In the genomic region with DNA sequence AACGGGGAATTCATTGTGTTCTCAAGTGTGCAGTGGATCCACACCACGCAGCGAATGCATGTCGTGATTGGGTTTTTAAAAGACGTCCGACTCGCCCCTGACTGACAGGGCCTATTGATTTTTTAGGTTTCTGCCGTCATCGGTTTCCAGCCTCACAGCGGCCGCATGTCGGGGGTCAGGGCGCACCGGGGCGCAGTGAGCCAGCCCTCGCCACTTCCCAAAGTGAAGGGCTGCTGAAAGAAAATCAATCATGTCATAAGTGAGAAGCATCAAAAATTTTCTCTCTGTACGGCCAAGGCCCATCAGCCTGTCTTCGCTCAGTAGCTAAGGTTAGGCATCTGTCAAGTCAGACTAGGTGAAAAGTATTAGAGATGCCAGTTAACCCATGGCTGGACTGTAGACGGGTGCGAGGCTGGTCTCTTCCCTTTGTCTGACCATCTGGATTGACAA, we compare ENCODE assay signal across 10 mouse cellular contexts.
DNase-seq lines count a peak whose midpoint lies in the region; ATAC-seq and TF ChIP-seq lines count a peak whose summit lies in the region.
"Had no signal": no experiment of that assay in that cellular context is flagged by ENCODE, and none has a peak within 500 bp of the region (broad histone marks: within the 10 kb centered on the region; RNA-seq: fewer than 3 reads in every experiment).

No protein-coding gene starts in this region.

- H3K4me3 ChIP-seq in kidney, embryonic 15.5 days (replicated peaks): no peak overlapping the region
- no peak overlapping the region for H3K4me3 ChIP-seq in embryonic facial prominence, embryonic 12.5 days
- H3K4me3 ChIP-seq in hindbrain, embryonic 11.5 days (ENCODE audit: low read depth, low read length): no peak overlapping the region
- H3K4me3 ChIP-seq in midbrain, postnatal 0 days (ENCODE audit: low read depth, low read length): peak overlapping the region; percentile 10; the same call in 1 of the 2 replicates

- H3K4me2 ChIP-seq in kidney, embryonic 15.5 days: peak overlapping the region; percentile 36
- 0 out of 2 replicates have a peak overlapping the region, but pooled peaks have one; percentile 11 for H3K4me2 ChIP-seq in embryonic facial prominence, embryonic 12.5 days (replicated peaks)
- H3K4me2 ChIP-seq in hindbrain, embryonic 11.5 days (replicated peaks; ENCODE audit: low read depth, low read length): no peak overlapping the region
- peak overlapping the region; percentile 34 for H3K4me2 ChIP-seq in midbrain, postnatal 0 days (ENCODE audit: low read depth, low read length, poor library complexity, severe bottlenecking)

- H3K9ac ChIP-seq in kidney, embryonic 15.5 days: no peak overlapping the region
- no peak overlapping the region for H3K9ac ChIP-seq in embryonic facial prominence, embryonic 12.5 days
- no peak overlapping the region for H3K9ac ChIP-seq in hindbrain, embryonic 11.5 days (ENCODE audit: low read depth, low read length)
- no peak overlapping the region; the same call in 1 of the 2 replicates for H3K9ac ChIP-seq in midbrain, postnatal 0 days (replicated peaks; ENCODE audit: low read length, poor library complexity, severe bottlenecking)

- H3K4me1 ChIP-seq in kidney, embryonic 15.5 days: peaks cover 20% of the 10 kb centered on the region
- H3K4me1 ChIP-seq in embryonic facial prominence, embryonic 12.5 days: peaks cover 27% of the 10 kb centered on the region
- H3K4me1 ChIP-seq in hindbrain, embryonic 11.5 days (replicated peaks; ENCODE audit: control insufficient read depth, insufficient read depth, low read length): peaks cover 7% of the 10 kb centered on the region; the same call in 1 of the 2 replicates
- 0 out of 2 replicates have a peak, but pooled peaks cover 3% of the 10 kb centered on the region for H3K4me1 ChIP-seq in midbrain, postnatal 0 days (ENCODE audit: insufficient read depth, low read length)

- 58% methylated on average over 20 of the region's 20 CpGs for WGBS in kidney, embryonic 15.5 days
- WGBS in embryonic facial prominence, embryonic 12.5 days: 44% methylated on average over 20 of the region's 20 CpGs
- 14% methylated on average over 20 of the region's 20 CpGs for WGBS in hindbrain, embryonic 11.5 days
- 22% methylated on average over 20 of the region's 20 CpGs for WGBS in midbrain, postnatal 0 days

- no peak for ATAC-seq in kidney, embryonic 15.5 days (replicated peaks; ENCODE audit: low FRiP score)
- ATAC-seq in embryonic facial prominence, embryonic 12.5 days (ENCODE audit: insufficient number of reproducible peaks, insufficient read depth, low FRiP score, low TSS enrichment): 0 out of 2 replicates have a peak, but pooled peaks have one; percentile 35
- ATAC-seq in hindbrain, embryonic 11.5 days (ENCODE audit: low FRiP score): peak; percentile 74
- 0 out of 2 replicates have a peak, but pooled peaks have one; percentile 10 for ATAC-seq in midbrain, postnatal 0 days (ENCODE audit: low FRiP score)
- no peak for ATAC-seq in megakaryocyte, adult 5-6 weeks (ENCODE audit: poor library complexity, severe bottlenecking)

- no peaks in the 10 kb centered on the region for H3K36me3 ChIP-seq in kidney, embryonic 15.5 days
- H3K36me3 ChIP-seq in embryonic facial prominence, embryonic 12.5 days: no peaks in the 10 kb centered on the region
- no peaks in the 10 kb centered on the region for H3K36me3 ChIP-seq in hindbrain, embryonic 11.5 days (ENCODE audit: control insufficient read depth, insufficient read depth, low read length)
- no peaks in the 10 kb centered on the region for H3K36me3 ChIP-seq in midbrain, postnatal 0 days (ENCODE audit: insufficient read depth, low read length)

- H3K27me3 ChIP-seq in kidney, embryonic 15.5 days: no peaks in the 10 kb centered on the region
- H3K27me3 ChIP-seq in embryonic facial prominence, embryonic 12.5 days: no peaks in the 10 kb centered on the region
- no peaks in the 10 kb centered on the region for H3K27me3 ChIP-seq in hindbrain, embryonic 11.5 days (ENCODE audit: control insufficient read depth, insufficient read depth, low read length)
- H3K27me3 ChIP-seq in midbrain, postnatal 0 days (ENCODE audit: insufficient read depth, low read length): no peaks in the 10 kb centered on the region

- no peak overlapping the region for H3K27ac ChIP-seq in kidney, embryonic 15.5 days
- peak overlapping the region; percentile 31; the same call in 1 of the 2 replicates for H3K27ac ChIP-seq in embryonic facial prominence, embryonic 12.5 days
- peak overlapping the region; percentile 61 for H3K27ac ChIP-seq in hindbrain, embryonic 11.5 days (ENCODE audit: low read depth, low read length)
- H3K27ac ChIP-seq in midbrain, postnatal 0 days (ENCODE audit: low read depth, low read length): no peak overlapping the region

- H3K9me3 ChIP-seq in kidney, embryonic 15.5 days (replicated peaks): no peaks in the 10 kb centered on the region
- no peaks in the 10 kb centered on the region for H3K9me3 ChIP-seq in embryonic facial prominence, embryonic 12.5 days
- no peaks in the 10 kb centered on the region for H3K9me3 ChIP-seq in hindbrain, embryonic 11.5 days (ENCODE audit: control insufficient read depth, low read length)
- H3K9me3 ChIP-seq in midbrain, postnatal 0 days (ENCODE audit: low read length): no peaks in the 10 kb centered on the region

- no peak for DNase-seq in kidney, adult 11 months
- DNase-seq in hindbrain, embryonic 11.5 days (ENCODE audit: low spot score): peak; percentile 61
- no peak for DNase-seq in midbrain, postnatal 0 days (ENCODE audit: low spot score)
- no peak for DNase-seq in urinary bladder, postnatal 36 days (ENCODE audit: low spot score in 2 of 2)
- DNase-seq in spleen, postnatal 10 days (ENCODE audit: low spot score in 2 of 2): no peak
- DNase-seq: gastrocnemius, postnatal 14 days; right cerebral cortex, postnatal 14 days had no signal

- TF ChIP-seq CTCF in midbrain, postnatal 0 days (IDR thresholded peaks at IDR 0.05): no peak

Comparison
In these comparisons a context has a peak if more than half of its experiments do, and no peak if none do; other contexts are left out.
1. ATAC-seq: peak in embryonic facial prominence, embryonic 12.5 days (single experiment), hindbrain, embryonic 11.5 days (single experiment) and midbrain, postnatal 0 days (single experiment); none in kidney, embryonic 15.5 days (single experiment) and megakaryocyte, adult 5-6 weeks (single experiment).
2. H3K27ac ChIP-seq: peak in embryonic facial prominence, embryonic 12.5 days (single experiment) and hindbrain, embryonic 11.5 days (single experiment); none in kidney, embryonic 15.5 days (single experiment) and midbrain, postnatal 0 days (single experiment).